Mouse (Mus musculus) neutrophil, adult 5-6 weeks (primary cell): ENCODE results near the gene Bola1. TPM values are rescaled to one million over a fixed set of nuclear protein-coding genes. Genes with fewer than 3 reads are reported as not detected.
"Not testable (repeated sequence)": the region's sequence is repeated elsewhere in the genome, so short reads cannot be mapped to it uniquely, and the experiment has no call there.

Source experiments
- ATAC-seq: fragments of 151-379, 151-347 bp; 2 replicates; pipeline ENCODE4 v1.8.0; 2017; ENCODE audit warnings: mild to moderate bottlenecking, moderate TSS enrichment; ENCODE audit not compliant: insufficient number of reproducible peaks, poor library complexity, low FRiP score, severe bottlenecking; ENCODE audit errors: extremely low read depth
- total RNA-seq: library from RNA; stranded (forward); fragments of 200-1000 nt; gene quantifications from 2 replicates; pipeline ENCODE4 v1.2.3, GENCODE M21; 2017

The Bola1 gene
- 9.8 and 11.5 TPM in 2 replicates for total RNA-seq

DNA sequence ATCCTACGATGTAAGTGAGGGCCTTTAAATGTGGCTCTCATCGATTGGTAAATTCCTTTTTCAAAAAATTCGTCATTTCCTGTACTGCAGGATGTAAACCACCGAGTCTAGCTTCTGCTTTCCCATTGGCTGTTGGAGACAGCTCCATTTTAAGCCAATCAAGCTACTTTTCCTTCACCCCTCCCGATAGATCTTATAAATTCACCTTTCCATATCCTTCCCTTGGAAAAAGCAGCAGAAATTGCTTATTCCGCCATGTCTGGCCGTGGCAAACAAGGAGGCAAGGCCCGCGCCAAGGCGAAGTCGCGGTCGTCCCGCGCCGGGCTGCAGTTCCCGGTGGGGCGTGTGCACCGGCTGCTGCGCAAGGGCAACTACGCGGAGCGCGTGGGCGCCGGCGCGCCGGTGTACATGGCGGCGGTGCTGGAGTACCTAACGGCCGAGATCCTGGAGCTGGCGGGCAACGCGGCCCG, at the start of gene Bola1, which contains the start of gene Hist2h2ab:
Bola1 (minus strand) TSS at position 49 of the 470 bp plus-strand sequence.
Hist2h2ab (plus strand) TSS at position 205 of the 470 bp plus-strand sequence.
- peak; percentile 63 for ATAC-seq

DNA sequence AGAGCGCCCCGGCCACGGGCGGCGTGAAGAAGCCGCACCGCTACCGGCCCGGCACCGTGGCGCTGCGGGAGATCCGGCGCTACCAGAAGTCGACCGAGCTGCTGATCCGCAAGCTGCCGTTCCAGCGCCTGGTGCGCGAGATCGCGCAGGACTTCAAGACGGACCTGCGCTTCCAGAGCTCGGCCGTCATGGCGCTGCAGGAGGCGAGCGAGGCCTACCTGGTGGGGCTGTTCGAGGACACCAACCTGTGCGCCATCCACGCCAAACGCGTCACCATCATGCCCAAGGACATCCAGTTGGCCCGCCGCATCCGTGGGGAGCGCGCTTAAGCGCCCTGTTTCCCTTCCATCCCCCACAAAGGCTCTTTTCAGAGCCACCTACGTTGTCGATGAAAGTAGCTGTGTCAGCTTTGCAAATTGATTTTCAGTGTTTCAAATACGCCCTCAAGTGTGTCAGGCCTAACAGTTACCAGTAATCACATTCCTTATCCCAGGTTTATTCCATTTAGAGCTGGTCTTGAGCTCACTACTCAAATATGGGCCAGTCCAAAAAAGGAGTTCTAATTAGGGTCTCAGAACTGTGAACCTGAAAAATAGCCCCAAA, 49.4 kb upstream of the Bola1 start:
- ATAC-seq = not testable (repeated sequence)

DNA sequence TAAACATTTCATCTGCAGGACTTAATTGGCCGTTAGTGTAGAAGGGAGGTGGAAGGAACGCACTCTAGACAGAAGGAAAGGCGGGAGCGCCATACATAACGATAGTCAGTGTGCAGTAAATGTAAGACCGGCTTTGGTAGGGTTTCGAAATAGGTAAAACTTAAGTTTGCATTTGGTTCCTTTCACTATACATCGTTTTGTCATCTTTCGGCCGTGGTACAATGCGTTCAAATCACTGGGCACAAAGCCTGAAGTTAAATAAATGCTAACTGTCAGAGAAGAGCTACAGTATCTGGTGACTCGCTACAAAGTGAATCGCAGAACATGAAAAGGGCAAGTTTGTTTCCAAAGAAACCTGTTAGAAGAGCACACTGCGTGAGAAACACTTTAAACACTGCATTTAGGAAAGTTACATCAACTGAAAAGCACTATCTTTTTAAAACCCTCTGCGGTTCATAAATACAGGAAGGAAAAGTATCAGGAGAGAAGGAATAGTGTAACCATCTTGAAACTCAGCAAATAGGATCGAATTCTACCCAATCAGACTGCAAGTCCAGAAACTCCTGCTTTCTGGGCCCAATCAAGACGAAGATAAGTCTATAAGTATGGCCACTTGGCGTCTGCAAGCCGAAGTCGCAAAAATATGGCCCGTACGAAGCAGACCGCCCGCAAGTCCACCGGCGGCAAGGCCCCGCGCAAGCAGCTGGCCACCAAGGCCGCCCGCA, 48.7 kb upstream of the Bola1 start, which contains the start of gene Hist2h3b:
Hist2h3b (plus strand) TSS at position 604 of the 725 bp plus-strand sequence.
- peak; percentile 43; the same call in 1 of the 2 replicates for ATAC-seq

DNA sequence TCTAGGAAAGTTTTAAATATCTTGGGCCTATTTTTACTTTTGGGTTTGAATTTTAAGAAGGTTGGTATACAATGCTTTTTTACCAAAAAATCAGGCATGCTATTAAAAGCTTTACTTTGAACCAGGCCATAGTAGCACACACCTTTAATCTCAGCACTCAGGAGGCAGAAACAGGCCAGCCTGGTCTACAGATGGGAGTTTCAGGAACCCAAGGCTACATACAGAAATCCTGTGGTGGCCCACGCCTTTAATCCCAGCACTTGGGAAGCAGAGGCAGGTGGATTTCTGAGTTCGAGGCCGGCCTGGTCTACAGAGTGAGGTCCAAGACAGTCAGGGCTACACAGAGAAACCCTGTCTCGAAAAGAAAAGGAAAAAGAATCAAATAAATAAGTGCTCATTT, 48.0 kb upstream of the Bola1 start:
- no peak for ATAC-seq

DNA sequence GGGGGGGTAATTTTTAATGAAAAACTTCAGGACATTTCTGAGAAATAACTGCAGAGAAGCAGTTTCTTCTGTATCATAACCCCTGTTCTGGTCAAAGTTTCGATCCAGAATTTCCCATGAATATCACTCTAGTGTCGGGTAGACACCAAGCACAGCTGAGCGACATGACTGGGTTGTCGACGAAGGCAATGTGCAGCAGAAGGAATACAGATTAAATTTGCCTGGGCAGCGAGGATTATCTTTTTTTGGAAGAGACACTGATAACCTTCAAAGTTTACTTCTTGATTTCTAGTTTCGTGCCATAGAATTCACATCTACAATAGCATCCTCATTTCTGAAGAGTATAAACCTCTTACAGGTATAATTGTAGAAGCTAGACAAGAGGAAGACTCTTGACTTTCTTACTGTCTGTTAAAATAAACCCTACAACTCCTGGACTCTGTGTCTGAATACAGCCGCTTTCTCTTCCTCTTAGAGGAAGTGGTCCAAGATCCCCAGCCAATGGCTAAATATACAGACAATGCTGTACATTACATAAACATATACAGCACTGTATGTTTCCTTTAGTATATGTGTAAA, 46.7 kb upstream of the Bola1 start:
- ATAC-seq = no peak

DNA sequence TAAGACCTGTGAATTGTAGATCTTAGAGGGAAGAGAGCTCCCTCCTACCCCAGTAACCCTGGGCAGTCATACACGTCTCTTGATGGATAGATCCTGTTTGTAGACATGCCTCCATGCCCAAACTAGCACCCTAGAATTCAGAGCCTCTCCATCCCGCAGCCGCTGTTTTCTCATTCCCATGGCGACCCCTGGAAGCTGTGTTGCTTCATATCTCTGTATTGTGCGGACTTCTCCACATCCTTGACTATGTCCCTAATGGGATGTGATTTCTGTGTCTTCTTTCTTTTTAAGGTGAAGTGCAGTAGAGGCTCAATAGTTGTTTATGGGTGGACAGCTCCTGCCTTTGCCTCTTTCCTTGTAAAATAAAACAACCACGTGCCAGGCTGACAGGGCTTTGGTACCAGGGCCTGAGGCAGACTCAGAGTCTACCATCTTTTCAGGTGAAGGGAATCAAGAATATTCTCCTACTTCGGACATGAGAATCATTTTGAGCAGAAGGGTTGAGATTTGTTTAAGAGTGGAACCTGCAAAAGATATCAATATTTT, 45.0 kb upstream of the Bola1 start:
- no peak for ATAC-seq

DNA sequence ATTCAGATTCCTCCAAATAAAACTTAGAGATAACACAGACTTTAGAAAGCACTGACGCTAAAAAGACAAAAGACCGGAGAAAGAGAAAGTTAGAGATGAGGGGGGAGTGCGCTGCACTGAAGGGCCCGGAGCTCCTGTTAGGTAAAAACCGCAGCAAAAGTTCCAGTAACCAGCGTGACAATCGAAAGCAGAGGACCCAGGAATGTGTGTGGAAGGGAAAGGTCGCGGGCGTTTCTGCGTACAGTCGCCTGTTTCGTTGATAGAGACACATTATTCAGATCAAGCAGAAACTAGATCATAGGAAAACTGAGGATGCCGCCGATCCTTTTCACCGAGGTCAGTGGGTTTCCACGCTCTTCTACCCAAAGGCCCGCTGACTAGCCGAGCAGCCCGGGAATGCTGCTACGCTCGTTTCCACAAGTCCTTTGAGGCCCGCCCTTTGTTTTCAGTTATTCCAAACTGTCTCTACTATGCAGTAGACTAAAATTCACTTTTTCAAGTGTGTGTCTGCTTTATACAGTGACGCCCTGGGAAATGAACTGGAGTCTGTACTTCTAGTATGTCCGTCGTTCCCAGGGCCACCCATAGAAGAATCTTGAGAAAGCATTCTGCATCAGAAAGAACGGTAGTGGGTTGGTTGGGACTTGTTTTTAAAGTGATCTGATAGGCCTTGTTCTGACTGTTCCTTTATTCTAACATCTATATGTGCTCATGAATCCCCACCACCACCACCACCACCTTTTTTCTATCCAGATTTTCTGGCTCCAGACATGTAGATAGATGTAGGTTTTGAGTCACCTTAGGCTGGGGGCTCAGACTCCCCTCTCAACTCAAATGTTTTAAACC, 44.3 kb upstream of the Bola1 start:
- ATAC-seq = no peak

DNA sequence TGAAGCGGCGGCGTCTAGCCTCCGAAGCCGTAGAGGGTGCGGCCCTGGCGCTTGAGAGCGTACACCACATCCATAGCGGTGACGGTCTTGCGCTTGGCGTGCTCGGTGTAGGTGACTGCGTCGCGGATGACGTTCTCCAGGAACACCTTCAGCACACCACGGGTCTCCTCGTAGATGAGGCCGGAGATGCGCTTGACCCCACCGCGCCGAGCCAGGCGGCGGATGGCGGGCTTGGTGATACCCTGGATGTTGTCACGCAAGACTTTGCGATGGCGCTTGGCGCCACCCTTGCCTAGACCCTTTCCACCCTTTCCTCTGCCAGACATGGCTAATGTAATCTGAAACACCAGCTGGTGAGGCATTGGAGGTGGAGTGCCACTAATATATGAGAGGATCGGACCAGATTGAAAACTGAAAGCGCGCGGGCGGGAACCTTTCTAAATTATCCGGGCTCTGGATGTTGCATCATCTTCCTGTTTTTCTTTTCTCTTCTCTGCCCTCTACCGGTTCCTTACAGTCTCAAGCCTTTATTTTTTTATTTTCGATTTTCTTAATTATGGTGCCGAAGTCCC, 43.6 kb upstream of the Bola1 start, which contains the start of gene Hist2h4:
Hist2h4 (minus strand) TSS at position 333 of the 572 bp plus-strand sequence.
- peak; percentile 74 for ATAC-seq

DNA sequence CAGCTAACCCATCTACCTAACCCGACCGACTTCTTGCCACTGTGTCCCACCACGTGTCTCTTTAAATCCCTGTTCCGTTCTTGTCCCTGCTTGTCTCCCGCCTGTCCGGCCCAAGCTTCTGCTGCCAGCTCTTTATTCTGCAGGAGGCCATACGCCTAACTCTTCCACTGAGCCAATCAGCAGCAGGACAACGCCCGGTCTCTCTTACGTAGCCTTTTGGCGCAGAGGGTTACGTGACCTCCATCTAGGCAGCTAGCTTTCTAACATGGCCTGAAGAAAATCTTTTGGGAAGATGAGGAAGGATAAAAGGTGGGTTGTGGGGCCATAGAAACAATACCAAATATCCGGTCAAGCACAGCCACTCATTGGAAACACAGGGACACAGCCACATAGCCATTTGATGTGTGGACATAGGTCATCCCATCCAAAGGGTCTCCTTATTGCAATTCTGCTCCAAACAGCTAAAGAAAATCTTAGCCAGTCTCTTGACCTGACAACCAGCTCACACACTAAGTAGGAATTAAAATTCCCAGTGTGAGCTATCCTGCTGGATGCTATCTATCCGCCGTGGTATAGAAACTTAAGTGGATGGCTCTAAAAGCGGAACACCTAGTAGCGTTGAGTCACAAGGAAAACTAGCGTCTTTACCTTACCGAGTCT, 42.8 kb upstream of the Bola1 start:
- peak; percentile 77 for ATAC-seq

DNA sequence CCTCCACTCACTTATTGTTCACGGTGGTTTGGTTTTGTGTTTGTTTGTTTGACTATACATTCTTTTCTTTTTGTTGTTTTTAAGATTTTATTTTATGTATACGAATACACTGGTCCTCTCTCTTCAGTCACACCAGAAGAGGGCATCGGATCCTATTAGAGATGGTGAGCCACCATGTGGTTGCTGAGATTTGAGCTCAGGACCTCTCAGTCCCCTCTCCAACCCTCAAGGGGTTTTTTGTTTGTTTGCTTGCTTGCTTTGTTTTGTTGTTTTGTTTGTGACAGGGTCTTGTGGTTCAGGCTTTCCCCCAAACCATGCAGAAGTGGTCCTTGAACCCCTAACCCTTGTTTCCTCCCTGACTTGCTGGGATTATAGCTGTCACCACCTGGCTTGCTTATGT, 42.1 kb upstream of the Bola1 start:
- no peak for ATAC-seq

DNA sequence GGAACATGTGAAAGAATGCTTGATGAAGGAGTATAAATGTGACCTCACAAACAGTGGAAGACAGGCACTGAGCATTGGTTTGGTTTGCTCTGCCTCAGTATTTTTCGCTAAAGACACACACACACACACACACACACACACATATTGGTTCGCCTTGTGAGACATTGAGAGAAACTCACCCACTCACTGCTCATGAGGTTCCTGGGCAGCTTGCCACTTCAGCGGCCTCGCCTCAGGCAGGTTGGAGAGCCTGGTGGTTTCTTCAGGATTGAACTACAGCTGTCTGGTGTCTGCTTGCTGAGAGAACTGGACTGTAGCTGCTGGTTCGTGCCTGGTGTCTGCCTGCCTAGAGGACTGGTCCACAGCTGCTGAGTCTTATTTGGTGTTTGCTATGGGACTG, 40.7 kb upstream of the Bola1 start:
- no peak for ATAC-seq

DNA sequence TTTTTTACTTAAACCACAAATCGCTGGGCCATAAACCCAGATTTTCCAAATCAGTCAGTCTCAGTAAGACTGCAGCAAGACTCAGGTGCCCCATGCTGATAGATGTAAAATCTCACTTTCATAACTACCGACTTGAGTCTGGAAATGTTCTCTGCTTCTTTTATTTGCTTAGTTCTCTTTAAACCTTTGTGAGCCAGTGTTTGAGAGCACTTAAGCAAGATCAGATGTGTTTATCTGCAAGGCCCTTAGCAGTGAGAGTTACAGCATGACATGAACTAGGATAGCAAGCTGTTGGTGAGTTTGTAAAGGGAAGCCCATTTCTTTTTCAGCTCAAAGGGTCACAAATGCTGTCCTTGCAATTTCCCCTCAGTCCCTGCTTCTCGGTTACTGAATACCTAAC, 37.7 kb upstream of the Bola1 start:
- ATAC-seq = no peak

DNA sequence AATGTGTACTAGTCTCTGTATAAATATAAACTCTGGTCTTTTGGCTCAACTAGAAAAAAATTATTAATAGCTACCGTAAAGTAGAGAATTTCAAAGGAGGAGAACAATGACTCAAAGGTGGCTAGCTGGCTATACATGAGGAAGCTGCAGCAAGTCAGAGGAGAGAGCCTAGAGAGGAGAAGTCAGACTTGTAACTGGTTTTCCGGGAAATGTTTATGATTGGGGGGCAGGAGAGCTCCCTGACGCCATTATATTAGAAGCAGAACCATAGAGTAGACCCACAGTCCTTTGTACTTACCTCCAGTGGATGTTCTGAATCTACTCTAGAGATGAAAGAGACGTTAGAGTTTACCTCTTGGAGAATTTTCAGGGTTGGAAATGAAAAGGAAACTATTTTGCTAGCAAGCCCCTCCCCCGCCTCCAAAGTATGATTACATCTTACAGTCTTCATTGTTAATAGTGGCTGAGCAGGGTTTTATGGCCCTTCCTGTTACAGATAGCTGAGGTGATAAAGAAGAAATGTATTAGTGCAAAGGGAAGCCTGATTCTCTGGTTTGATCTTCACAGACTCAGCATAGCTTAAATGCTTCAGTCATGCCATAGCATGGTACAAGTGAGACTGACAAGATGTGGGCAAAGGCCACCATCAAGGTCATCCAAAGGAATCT, 36.6 kb upstream of the Bola1 start:
- ATAC-seq = no peak

DNA sequence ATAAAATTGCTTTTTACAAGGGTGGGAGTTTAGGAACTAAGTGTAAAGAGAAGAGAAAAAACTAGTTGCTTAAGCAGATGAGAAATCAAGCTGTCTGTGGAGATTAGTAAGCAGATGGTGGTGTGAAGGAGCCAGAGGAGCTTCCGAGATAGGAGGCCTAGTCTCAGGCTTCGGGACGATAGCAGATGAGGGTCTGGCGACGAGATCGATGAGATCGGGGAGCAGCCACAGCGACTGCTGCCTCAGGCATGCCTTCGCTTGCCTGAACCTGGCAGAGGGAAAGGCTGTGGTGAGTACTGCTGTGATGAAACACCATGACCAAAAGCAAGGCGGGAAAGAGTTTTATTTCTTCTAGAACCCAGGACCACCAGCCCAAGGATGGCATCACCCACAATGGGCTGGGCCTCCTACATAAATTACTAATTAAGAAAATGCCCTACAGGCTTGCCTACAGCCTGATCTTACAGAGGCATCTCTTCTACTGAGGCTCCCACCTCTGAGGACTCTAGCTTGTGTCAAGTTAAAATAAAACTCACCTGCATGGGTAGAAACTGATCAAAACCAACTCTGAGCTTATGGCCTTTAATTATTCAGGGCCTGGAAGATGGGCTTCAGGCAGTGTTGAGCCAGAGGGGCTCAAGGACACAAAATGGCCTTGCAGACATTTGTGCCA, 35.3 kb upstream of the Bola1 start:
- no peak for ATAC-seq

DNA sequence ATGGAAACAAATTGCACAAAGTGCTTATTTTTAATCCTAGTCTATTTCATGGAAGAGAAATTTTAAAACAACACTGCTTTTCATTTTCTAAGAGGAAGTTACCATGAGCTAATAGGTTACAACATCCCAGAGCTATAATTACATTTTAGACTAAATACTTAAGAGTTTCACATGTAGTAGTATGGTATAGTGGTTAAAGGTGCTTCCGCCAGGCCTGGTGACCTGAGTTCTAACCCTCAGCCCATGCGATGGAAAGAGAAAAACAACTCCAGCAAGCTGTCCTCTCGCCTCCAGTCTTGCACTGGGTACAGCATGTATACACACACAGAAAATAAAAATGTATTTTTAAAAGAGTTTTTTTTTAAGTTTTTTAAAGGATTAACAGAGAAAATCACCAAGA, 32.3 kb upstream of the Bola1 start:
- peak; percentile 55; the same call in 1 of the 2 replicates for ATAC-seq

DNA sequence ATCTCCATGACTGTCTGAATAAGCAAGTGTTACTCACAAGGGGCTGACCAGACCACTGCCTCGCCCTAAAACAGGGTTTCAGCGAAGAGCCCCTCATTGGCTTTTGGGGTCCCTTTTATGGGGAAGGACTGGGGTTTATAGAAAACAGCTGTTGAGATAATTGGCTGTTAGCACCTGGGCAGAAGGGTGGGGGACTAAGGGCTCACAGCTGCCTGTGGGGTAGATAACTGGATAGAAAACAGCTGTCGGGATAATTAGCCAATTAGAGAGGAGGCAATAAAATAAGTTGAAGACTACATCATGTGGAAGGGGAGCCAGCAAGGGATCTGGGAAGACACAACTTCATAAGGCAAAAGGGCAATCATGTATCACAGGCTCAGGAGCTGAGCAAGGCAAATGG, 31.4 kb upstream of the Bola1 start:
- ATAC-seq = no peak

DNA sequence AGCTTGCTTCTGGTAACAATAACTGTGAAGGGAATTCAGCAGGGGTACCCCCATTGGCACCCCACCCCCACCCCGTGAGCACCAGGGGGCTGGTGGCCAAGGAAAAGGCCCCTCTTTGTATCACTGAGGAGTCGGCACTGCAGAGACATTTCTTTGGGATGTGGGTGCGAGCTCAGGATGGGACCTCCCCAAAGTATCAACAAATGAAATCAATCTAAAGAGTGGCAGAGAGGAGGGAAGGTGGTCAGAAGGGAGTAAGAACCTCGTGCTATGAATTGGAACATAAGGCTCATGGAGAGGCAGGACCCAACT, 29.5 kb upstream of the Bola1 start:
- no peak for ATAC-seq
